Mouse (Mus musculus) embryo, embryonic 10 days (tissue): ENCODE results near the gene Fgfr2.

Experiments used
- DNase-seq: peaks from one replicate; pipeline ENCODE4 v3.0.0-alpha.2; 2015; ENCODE audit warnings: low spot score

The Fgfr2 gene

GRCm38 (mm10) chr7:132616391-132616790 is 506.8 kb downstream of the Fgfr2 start:
- peak; percentile 47 for DNase-seq

GRCm38 (mm10) chr7:132615346-132615745 is 507.8 kb downstream of the Fgfr2 start:
- peak; percentile 32 for DNase-seq

- DNase-seq: no peak
These were observed 511.6 kb downstream of the Fgfr2 start for GRCm38 (mm10) chr7:132611530-132611929.

- DNase-seq: peak; percentile 91
These were observed 512.5 kb downstream of the Fgfr2 start, which contains the start of gene Lhpp for GRCm38 (mm10) chr7:132610468-132611318. TSS of gene Lhpp (plus strand) at chr7:132610638.

- no peak for DNase-seq
These were observed 514.7 kb downstream of the Fgfr2 start for GRCm38 (mm10) chr7:132608316-132609020.

- DNase-seq: no peak
These were observed 517.5 kb downstream of the Fgfr2 start for GRCm38 (mm10) chr7:132605689-132606088.

GRCm38 (mm10) chr7:132604720-132605119 is 518.4 kb downstream of the Fgfr2 start:
- no peak for DNase-seq

- DNase-seq: no peak
These were observed 522.2 kb downstream of the Fgfr2 start for GRCm38 (mm10) chr7:132600926-132601325.

GRCm38 (mm10) chr7:132600026-132600425 is 523.1 kb downstream of the Fgfr2 start:
- DNase-seq: peak; percentile 37

GRCm38 (mm10) chr7:132599071-132599975 is 523.8 kb downstream of the Fgfr2 start, which contains the start of gene Nkx1-2:
TSS of gene Nkx1-2 (minus strand) at chr7:132599637.
- peak; percentile 57 for DNase-seq

GRCm38 (mm10) chr7:132597251-132598041 is 525.7 kb downstream of the Fgfr2 start:
- DNase-seq: peak; percentile 80

- no peak for DNase-seq
These were observed 526.4 kb downstream of the Fgfr2 start for GRCm38 (mm10) chr7:132596557-132597250.

- DNase-seq: no peak
These were observed 527.4 kb downstream of the Fgfr2 start for GRCm38 (mm10) chr7:132595787-132596186.

GRCm38 (mm10) chr7:132594325-132594724 is 528.8 kb downstream of the Fgfr2 start:
- DNase-seq: no peak

GRCm38 (mm10) chr7:132593762-132594161 is 529.4 kb downstream of the Fgfr2 start:
- no peak for DNase-seq

- no peak for DNase-seq
These were observed 533.5 kb downstream of the Fgfr2 start for GRCm38 (mm10) chr7:132589610-132590009.

GRCm38 (mm10) chr7:132587167-132587566 is 536.0 kb downstream of the Fgfr2 start:
- DNase-seq: no peak

GRCm38 (mm10) chr7:132585695-132586491 is 537.3 kb downstream of the Fgfr2 start:
- no peak for DNase-seq

GRCm38 (mm10) chr7:132581441-132581840 is 541.7 kb downstream of the Fgfr2 start:
- DNase-seq: no peak

- no peak for DNase-seq
These were observed 542.6 kb downstream of the Fgfr2 start for GRCm38 (mm10) chr7:132580511-132580910.
